Mouse (Mus musculus) gastrocnemius, postnatal 36 days (tissue): Measurements from ENCODE around the gene Angel1. TPM values are rescaled to one million over a fixed set of nuclear protein-coding genes. Genes with fewer than 3 reads are reported as not detected.

Source experiments
- DNase-seq, 2 experiments: peaks; one replicate each; pipeline ENCODE4 v3.0.0; 2022
- intact Hi-C: fragments of 180-260 bp; cut with DNase I; formaldehyde crosslinking; loops from one replicate; pipeline ENCODE4 v1.15.1; 2025
- total RNA-seq, 2 experiments: library from RNA; stranded (reverse); gene quantifications; 2 replicates each; pipeline ENCODE4 v1.2.3; 2021

The Angel1 gene
- total RNA-seq, 2 experiments from 2014 or later = 3.5 to 3.9 TPM

- intact Hi-C loops = loop anchor here (5.0 kb wide), 1 partner anchor 62 kb away; no protein-coding TSS in a partner anchor
- no peak for DNase-seq
Observed at GRCm38 (mm10) chr12:86714026-86714425, 12.2 kb downstream of the Angel1 start.

DNA sequence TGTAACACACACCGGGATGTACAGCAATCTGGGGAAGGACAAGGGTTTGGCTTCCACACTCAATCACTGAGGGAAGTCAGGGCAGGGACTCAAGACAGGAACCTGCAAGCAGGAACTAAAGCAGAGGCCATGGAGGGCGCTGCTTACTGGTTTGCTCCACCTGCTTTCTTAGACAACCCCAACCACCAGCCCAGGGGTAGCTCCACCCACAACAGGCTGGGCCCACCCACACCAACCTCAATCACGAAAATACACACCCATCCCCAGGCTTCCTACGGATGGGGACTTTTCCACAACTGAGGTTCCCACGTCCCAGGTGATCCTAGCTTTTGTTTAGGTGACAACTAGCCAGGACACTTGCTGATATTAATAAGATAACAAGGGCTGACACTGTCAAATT, 20.4 kb downstream of the Angel1 start:
- peak in 1 of 2 experiments; percentile 7 for DNase-seq
- intact Hi-C loops = no loop called here

- no peak for DNase-seq
- intact Hi-C loops = no loop called here
Observed at GRCm38 (mm10) chr12:86702690-86703089, 23.6 kb downstream of the Angel1 start.

DNA sequence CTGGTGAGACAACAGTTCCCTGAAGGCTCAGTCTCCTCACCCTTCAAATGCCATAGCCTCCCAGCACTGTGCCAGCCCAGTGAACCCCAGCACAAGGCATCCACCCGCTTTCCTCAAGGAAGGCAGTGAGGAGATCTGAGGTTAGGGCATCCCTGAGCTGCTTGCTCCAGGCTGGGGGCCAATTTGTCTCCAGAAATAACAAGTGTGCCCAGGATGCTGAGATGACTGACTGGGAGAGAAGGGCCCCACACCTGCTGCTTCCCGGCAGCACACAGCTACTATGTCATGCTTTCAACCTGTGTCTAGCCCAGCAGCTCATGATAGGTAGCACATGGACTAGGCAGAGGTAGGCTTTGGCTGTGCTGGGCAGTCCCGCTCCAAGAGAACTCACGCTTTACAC, 24.8 kb downstream of the Angel1 start:
- intact Hi-C loops = no loop called here
- no peak for DNase-seq

- intact Hi-C loops = no loop called here
- no peak for DNase-seq
Observed at GRCm38 (mm10) chr12:86700927-86701310, 25.3 kb downstream of the Angel1 start.

- no peak for DNase-seq
- intact Hi-C loops = no loop called here
Observed at GRCm38 (mm10) chr12:86699965-86700926, 26.0 kb downstream of the Angel1 start.

DNA sequence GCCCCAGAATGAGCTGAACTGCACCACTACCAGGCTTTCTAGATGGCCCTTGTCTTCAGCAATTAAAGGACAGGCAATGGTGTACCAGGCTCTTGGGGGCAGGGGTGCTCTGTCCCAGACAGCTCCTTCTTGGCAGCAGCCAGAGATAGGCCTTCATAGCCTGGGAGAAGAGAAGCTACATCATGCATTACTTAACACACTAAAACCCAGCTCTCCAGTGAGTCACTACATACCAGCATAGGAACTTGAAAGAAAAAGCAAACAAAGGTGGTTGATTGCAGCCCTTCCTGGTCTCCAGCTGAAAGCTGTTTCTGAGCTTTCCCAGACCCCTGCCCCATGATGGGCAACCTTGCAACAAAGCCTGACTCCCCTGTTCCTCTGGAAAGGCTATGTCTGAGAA, 27.7 kb downstream of the Angel1 start:
- intact Hi-C loops = no loop called here
- no peak for DNase-seq

GRCm38 (mm10) chr12:86697996-86698395, 28.3 kb downstream of the Angel1 start:
- no peak for DNase-seq
- intact Hi-C loops = no loop called here

- intact Hi-C loops = no loop called here
- no peak for DNase-seq
Observed at GRCm38 (mm10) chr12:86694441-86694840, 31.8 kb downstream of the Angel1 start.

- no peak for DNase-seq
- intact Hi-C loops = no loop called here
Observed at GRCm38 (mm10) chr12:86693389-86693788, 32.9 kb downstream of the Angel1 start.

GRCm38 (mm10) chr12:86692471-86693356, 33.5 kb downstream of the Angel1 start:
- intact Hi-C loops = no loop called here
- no peak for DNase-seq

- intact Hi-C loops = no loop called here
- no peak for DNase-seq
Observed at GRCm38 (mm10) chr12:86690700-86691485, 35.4 kb downstream of the Angel1 start.

DNA sequence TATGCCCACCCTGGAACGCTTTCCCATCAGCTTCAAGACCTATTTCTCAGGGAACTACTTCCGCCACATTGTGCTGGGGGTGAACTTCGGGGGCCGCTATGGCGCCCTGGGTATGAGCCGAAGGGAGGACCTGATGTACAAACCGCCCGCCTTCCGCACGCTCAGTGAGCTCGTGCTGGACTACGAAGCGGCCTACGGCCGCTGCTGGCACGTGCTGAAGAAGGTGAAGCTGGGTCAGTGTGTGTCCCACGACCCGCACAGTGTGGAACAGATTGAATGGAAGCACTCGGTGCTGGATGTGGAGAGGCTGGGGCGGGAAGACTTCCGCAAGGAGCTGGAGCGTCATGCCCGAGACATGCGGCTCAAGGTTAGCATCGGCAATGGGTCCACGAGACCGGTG, 37.3 kb downstream of the Angel1 start:
- intact Hi-C loops = no loop called here
- DNase-seq = no peak

- no peak for DNase-seq
- intact Hi-C loops = no loop called here
Observed at GRCm38 (mm10) chr12:86687971-86688573, 38.2 kb downstream of the Angel1 start.

DNA sequence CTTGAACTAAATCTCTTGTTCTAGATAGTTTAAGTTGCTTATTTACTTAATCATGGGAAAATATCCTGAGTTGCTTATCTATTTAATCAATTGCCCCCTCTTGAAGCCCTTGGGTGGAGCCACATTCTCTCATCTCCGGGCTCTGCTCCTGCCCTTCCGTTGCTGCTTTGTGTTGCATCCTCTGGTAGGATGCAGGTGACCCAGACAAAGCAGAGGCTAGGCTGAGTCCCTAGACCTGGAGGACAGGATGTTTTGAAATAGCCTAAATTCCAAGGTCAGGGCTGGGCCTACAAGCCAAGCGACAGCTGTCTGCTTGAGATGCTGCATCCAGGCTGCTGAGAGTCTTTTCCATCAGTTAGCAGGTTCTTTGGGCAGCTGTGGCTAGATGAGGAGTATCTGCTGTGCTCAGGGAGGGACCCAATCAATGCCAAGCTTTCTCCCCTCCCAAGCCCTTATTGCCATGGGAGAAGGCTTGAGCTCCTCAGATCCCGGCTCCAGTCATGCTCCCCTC, 38.8 kb downstream of the Angel1 start:
- intact Hi-C loops = no loop called here
- no peak for DNase-seq

DNA sequence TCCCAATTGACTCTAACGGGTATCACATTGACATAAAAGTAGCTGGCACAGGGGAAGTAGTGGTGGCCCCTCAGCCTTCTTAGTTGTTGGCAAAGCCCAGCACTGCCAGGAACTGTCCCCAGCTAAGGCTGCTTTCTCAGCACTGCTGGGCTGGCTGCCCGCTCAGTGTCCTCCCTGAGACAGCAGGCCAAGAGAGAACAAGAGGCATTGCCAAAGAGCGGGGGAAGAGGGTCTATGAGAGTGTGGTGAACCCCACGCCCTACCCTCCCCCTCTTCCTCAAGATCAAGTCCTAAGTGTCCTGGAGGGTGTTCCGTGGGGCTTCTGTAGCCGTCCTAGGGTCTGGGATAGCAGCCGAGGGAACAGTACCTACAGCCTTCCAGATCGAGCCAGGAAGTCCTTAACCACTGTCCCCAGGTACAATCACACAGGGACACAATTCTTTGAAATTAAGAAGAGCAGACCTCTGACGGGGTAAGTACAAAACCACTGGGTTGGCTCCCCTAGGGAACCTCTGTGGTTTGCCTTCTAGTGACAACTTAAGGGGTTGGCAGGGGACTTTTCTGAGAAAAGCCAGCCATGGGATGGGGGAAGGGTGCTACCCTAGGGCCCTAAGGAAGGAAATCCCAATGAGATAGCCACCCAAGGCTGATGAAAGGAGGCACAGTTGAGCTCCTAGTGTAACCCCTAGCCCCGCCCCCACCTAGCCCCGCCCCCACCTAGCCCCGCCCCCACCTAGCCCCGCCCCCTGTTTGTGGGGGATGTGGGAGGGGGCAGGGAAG, 39.5 kb downstream of the Angel1 start:
- no peak for DNase-seq
- intact Hi-C loops = no loop called here

DNA sequence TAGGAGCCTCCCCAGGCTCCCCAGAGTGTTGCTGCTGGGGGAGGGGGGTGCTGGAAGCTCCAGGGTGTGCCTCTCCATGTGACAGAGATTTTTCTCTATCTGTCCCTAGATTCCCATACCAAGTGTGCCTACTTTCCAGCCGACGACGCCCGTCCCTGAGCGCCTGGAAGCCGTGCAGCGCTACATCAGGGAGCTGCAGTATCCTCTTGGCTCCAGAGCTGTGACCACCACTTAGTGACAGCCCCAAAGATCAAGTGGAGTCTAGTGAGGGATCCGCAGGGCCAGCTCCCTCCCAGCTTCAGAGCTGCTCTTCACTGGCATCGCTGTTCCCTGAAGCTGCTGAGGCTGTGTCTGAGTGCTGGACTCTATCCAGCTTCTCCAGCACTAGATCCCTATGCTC, 41.0 kb downstream of the Angel1 start:
- no peak for DNase-seq
- intact Hi-C loops = no loop called here

- no peak for DNase-seq
- intact Hi-C loops = no loop called here
Observed at GRCm38 (mm10) chr12:86683698-86684097, 42.6 kb downstream of the Angel1 start.

DNA sequence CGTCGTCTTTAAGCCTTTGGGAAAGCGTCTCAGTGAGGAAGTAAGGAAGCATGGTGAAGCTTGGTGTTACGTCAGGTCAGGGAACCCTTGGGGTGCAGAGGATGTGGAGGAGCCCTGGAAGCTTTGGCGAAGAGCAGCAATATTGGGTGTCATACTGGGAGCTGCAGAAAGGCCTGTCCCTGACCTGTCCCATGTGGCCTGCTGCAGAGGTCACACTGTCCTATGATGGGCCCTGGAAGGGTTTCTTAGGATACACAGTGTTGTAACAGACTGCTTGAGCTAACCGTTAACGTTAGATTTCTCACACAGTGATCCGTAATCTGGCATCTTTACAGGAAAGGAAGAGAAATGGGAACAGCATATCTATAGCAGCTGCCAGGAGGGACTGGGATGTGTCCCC, 44.1 kb downstream of the Angel1 start:
- intact Hi-C loops = no loop called here

More for the DNA sequence above, 44.1 kb downstream of the Angel1 start:
- DNase-seq = no peak
